In the genomic region with DNA sequence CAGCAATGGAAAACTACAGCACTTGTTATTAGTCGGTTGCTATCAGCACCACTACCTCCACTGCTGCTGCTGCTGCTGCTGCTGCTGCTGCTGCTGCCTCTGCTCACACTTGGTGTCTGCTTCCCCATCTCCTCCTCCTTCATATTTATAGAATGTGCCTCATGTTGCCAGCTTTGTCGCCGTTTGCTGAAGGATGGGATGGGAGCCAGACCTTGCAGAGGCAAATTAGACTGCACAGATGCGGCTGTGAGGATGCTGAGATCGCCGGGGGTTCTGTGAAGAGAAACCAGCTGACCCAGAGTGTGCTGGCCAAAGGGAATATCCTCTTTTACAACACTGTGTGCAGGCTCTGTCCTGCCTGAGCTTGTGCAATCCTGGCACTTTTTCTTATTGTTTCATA, we compare ENCODE assay signal across 18 mouse cellular contexts.
A peak's percentile ranks its signal among the peaks of the same experiment; 100 is the strongest.
DNase-seq lines count a peak whose midpoint lies in the region; ATAC-seq and TF ChIP-seq lines count a peak whose summit lies in the region.
"Had no signal": no experiment of that assay in that cellular context is flagged by ENCODE, and none has a peak within 500 bp of the region (broad histone marks: within the 10 kb centered on the region; RNA-seq: fewer than 3 reads in every experiment).

No protein-coding gene starts in this region.

- H3K36me3 ChIP-seq in hindbrain, postnatal 0 days (ENCODE audit: insufficient read depth, low read length), result no peaks in the 10 kb centered on the region
- no peaks in the 10 kb centered on the region for H3K36me3 ChIP-seq in hindbrain, embryonic 12.5 days
- H3K36me3 ChIP-seq in kidney, embryonic 16.5 days (ENCODE audit: insufficient read depth, low read length), result no peaks in the 10 kb centered on the region
- H3K36me3 ChIP-seq: embryonic facial prominence, embryonic 13.5 days; heart, embryonic 15.5 days; liver, embryonic 15.5 days; midbrain, embryonic 15.5 days; neural tube, embryonic 15.5 days had no signal

- H3K9me3 ChIP-seq in hindbrain, postnatal 0 days (ENCODE audit: low read length), result no peaks in the 10 kb centered on the region
- no peaks in the 10 kb centered on the region for H3K9me3 ChIP-seq in hindbrain, embryonic 12.5 days (replicated peaks)
- no peaks in the 10 kb centered on the region for H3K9me3 ChIP-seq in kidney, embryonic 16.5 days (ENCODE audit: low read length)
- H3K9me3 ChIP-seq: embryonic facial prominence, embryonic 13.5 days; heart, embryonic 15.5 days; liver, embryonic 15.5 days; midbrain, embryonic 15.5 days; neural tube, embryonic 15.5 days had no signal

- ATAC-seq in hindbrain, postnatal 0 days, result no peak
- no peak for ATAC-seq in hindbrain, embryonic 12.5 days (ENCODE audit: low FRiP score)
- no peak for ATAC-seq in kidney, embryonic 16.5 days (ENCODE audit: low FRiP score, low TSS enrichment)
- ATAC-seq: CD4-positive, CD25-positive, alpha-beta regulatory T cell, adult 4 months; midbrain, embryonic 15.5 days had no signal

- H3K4me1 ChIP-seq in hindbrain, postnatal 0 days (ENCODE audit: insufficient read depth, low read length), result no peaks in the 10 kb centered on the region
- no peaks in the 10 kb centered on the region for H3K4me1 ChIP-seq in hindbrain, embryonic 12.5 days
- H3K4me1 ChIP-seq in kidney, embryonic 16.5 days (ENCODE audit: insufficient read depth, low read length), result no peaks in the 10 kb centered on the region
- H3K4me1 ChIP-seq: heart, embryonic 15.5 days; midbrain, embryonic 15.5 days; neural tube, embryonic 15.5 days had no signal

- intact Hi-C loops in left cerebral cortex, postnatal 4 days (cut with DNase I), result no loop called here

- peak; percentile 30 for DNase-seq in hindbrain, postnatal 0 days (ENCODE audit: low spot score)
- peak; percentile 16 for DNase-seq in adipocyte (ENCODE audit: low spot score)
- peak; percentile 42 to 66 for DNase-seq in frontal cortex, adult 2 months (ENCODE audit: extremely low spot score in 1 of 2, low spot score in 1 of 2)
- peak; percentile 42 for DNase-seq in left cerebral cortex, postnatal 4 days
- no peak for DNase-seq in thymus, adult 18-20 months
- DNase-seq in heart, adult 11 months, result no peak
- DNase-seq: adrenal gland, adult 8-10 months; cerebellum, adult 9-11 months had no signal

- H3K27ac ChIP-seq in hindbrain, postnatal 0 days, result no peak overlapping the region
- H3K27ac ChIP-seq in hindbrain, embryonic 12.5 days, result no peak overlapping the region
- no peak overlapping the region for H3K27ac ChIP-seq in kidney, embryonic 16.5 days (ENCODE audit: low read length)
- H3K27ac ChIP-seq: embryonic facial prominence, embryonic 13.5 days; heart, embryonic 15.5 days; kidney, postnatal 0 days; liver, embryonic 15.5 days; midbrain, embryonic 15.5 days; neural tube, embryonic 15.5 days; stomach, postnatal 0 days had no signal

- 48% methylated on average over 6 of the region's 6 CpGs for WGBS in hindbrain, postnatal 0 days
- WGBS in hindbrain, embryonic 12.5 days, result 82% methylated on average over 6 of the region's 6 CpGs
- WGBS in kidney, embryonic 16.5 days, result 82% methylated on average over 6 of the region's 6 CpGs

- TF ChIP-seq CTCF in hindbrain, postnatal 0 days (IDR thresholded peaks at IDR 0.05; ENCODE audit: low read depth), result no peak

- H3K27me3 ChIP-seq in hindbrain, postnatal 0 days (ENCODE audit: insufficient read depth, low read length), result no peaks in the 10 kb centered on the region
- peaks cover 3% of the 10 kb centered on the region; the same call in 1 of the 2 replicates for H3K27me3 ChIP-seq in hindbrain, embryonic 12.5 days
- H3K27me3 ChIP-seq in kidney, embryonic 16.5 days (ENCODE audit: insufficient read depth, low read length), result 0 out of 2 replicates have a peak, but pooled peaks cover 2% of the 10 kb centered on the region
- H3K27me3 ChIP-seq: embryonic facial prominence, embryonic 13.5 days; midbrain, embryonic 15.5 days; neural tube, embryonic 15.5 days had no signal

- H3K4me3 ChIP-seq in hindbrain, postnatal 0 days (ENCODE audit: low read length), result no peak overlapping the region
- no peak overlapping the region for H3K4me3 ChIP-seq in hindbrain, embryonic 12.5 days
- H3K4me3 ChIP-seq in kidney, embryonic 16.5 days (ENCODE audit: low read length), result no peak overlapping the region
- H3K4me3 ChIP-seq: embryonic facial prominence, embryonic 13.5 days; heart, embryonic 15.5 days; liver, embryonic 15.5 days; midbrain, embryonic 15.5 days; neural tube, embryonic 15.5 days had no signal

- H3K9ac ChIP-seq in hindbrain, postnatal 0 days (replicated peaks; ENCODE audit: low read length), result no peak overlapping the region
- H3K9ac ChIP-seq in hindbrain, embryonic 12.5 days, result no peak overlapping the region
- H3K9ac ChIP-seq in kidney, embryonic 16.5 days (replicated peaks; ENCODE audit: low read length), result no peak overlapping the region
- H3K9ac ChIP-seq: embryonic facial prominence, embryonic 13.5 days; heart, embryonic 15.5 days; liver, embryonic 15.5 days; midbrain, embryonic 15.5 days; neural tube, embryonic 15.5 days had no signal

- no peak overlapping the region for H3K4me2 ChIP-seq in hindbrain, postnatal 0 days (ENCODE audit: low read depth, low read length)
- no peak overlapping the region for H3K4me2 ChIP-seq in hindbrain, embryonic 12.5 days (replicated peaks)
- H3K4me2 ChIP-seq in kidney, embryonic 16.5 days (replicated peaks; ENCODE audit: low read depth, low read length), result no peak overlapping the region
- H3K4me2 ChIP-seq: embryonic facial prominence, embryonic 13.5 days; heart, embryonic 15.5 days; liver, embryonic 15.5 days; midbrain, embryonic 15.5 days; neural tube, embryonic 15.5 days had no signal

Comparison
In these comparisons a context has a peak if more than half of its experiments do, and no peak if none do; other contexts are left out.
1. DNase-seq: peak in hindbrain, postnatal 0 days (single experiment), adipocyte (single experiment), frontal cortex, adult 2 months (2 of 2) and left cerebral cortex, postnatal 4 days (single experiment); none in thymus, adult 18-20 months (0 of 2) and heart, adult 11 months (single experiment).